In genomic region chr8:4584660-4585059, GRCm38 (mm10) we compare ENCODE assay signal across 22 mouse cellular contexts. TPM values are rescaled to one million over a fixed set of nuclear protein-coding genes. Genes with fewer than 3 reads are reported as not detected.
DNase-seq lines count a peak whose midpoint lies in the region; ATAC-seq lines count a peak whose summit lies in the region.
"Had no signal": no experiment of that assay in that cellular context is flagged by ENCODE, and none has a peak within 500 bp of the region (broad histone marks: within the 10 kb centered on the region; RNA-seq: fewer than 3 reads in every experiment).

No protein-coding gene starts in this region.

- H3K27ac ChIP-seq in intestine, embryonic 15.5 days = no peak overlapping the region
- H3K27ac ChIP-seq in intestine, embryonic 16.5 days (ENCODE audit: low read length) = no peak overlapping the region
- H3K27ac ChIP-seq: embryonic facial prominence, embryonic 13.5 days; embryonic facial prominence, embryonic 15.5 days; forebrain, embryonic 10.5 days; forebrain, embryonic 12.5 days had no signal

- ATAC-seq in intestine, embryonic 15.5 days = peak; percentile 75
- ATAC-seq in intestine, embryonic 16.5 days = peak; percentile 80
- no peak for ATAC-seq in inflammation-experienced regulatory T-cells, adult 6 months
- ATAC-seq: forebrain, embryonic 14.5 days; forebrain, embryonic 16.5 days had no signal

- H3K36me3 ChIP-seq in intestine, embryonic 15.5 days = no peaks in the 10 kb centered on the region
- no peaks in the 10 kb centered on the region for H3K36me3 ChIP-seq in intestine, embryonic 16.5 days (ENCODE audit: control insufficient read depth, insufficient read depth, low read length)
- H3K36me3 ChIP-seq: embryonic facial prominence, embryonic 13.5 days; embryonic facial prominence, embryonic 15.5 days; forebrain, embryonic 10.5 days; forebrain, embryonic 12.5 days had no signal

- no peak overlapping the region for H3K9ac ChIP-seq in intestine, embryonic 15.5 days
- no peak overlapping the region for H3K9ac ChIP-seq in intestine, embryonic 16.5 days (ENCODE audit: low read depth, low read length)
- H3K9ac ChIP-seq: embryonic facial prominence, embryonic 13.5 days; embryonic facial prominence, embryonic 15.5 days; forebrain, embryonic 12.5 days had no signal

- H3K4me2 ChIP-seq in intestine, embryonic 15.5 days (replicated peaks) = no peak overlapping the region
- no peak overlapping the region for H3K4me2 ChIP-seq in intestine, embryonic 16.5 days (ENCODE audit: low read depth, low read length)
- H3K4me2 ChIP-seq: embryonic facial prominence, embryonic 13.5 days; embryonic facial prominence, embryonic 15.5 days; forebrain, embryonic 12.5 days had no signal

- no peaks in the 10 kb centered on the region for H3K9me3 ChIP-seq in intestine, embryonic 15.5 days
- no peaks in the 10 kb centered on the region for H3K9me3 ChIP-seq in intestine, embryonic 16.5 days (ENCODE audit: control insufficient read depth, low read length)
- H3K9me3 ChIP-seq: embryonic facial prominence, embryonic 13.5 days; embryonic facial prominence, embryonic 15.5 days; forebrain, embryonic 10.5 days; forebrain, embryonic 12.5 days had no signal

- WGBS in intestine, embryonic 15.5 days = 66% methylated on average over 1 of the region's 1 CpGs
- WGBS in intestine, embryonic 16.5 days = 70% methylated on average over 1 of the region's 1 CpGs
- 28% methylated on average over 1 of the region's 1 CpGs for WGBS in large intestine, adult 2 months

- no peaks in the 10 kb centered on the region for H3K27me3 ChIP-seq in intestine, embryonic 15.5 days (replicated peaks)
- H3K27me3 ChIP-seq in intestine, embryonic 16.5 days (replicated peaks; ENCODE audit: control insufficient read depth, insufficient read depth, low read length) = no peaks in the 10 kb centered on the region
- H3K27me3 ChIP-seq: embryonic facial prominence, embryonic 13.5 days; embryonic facial prominence, embryonic 15.5 days; forebrain, embryonic 12.5 days had no signal

- no peak overlapping the region for H3K4me3 ChIP-seq in intestine, embryonic 15.5 days (replicated peaks)
- H3K4me3 ChIP-seq in intestine, embryonic 16.5 days (ENCODE audit: low read length) = no peak overlapping the region
- H3K4me3 ChIP-seq: embryonic facial prominence, embryonic 13.5 days; embryonic facial prominence, embryonic 15.5 days; erythroblast, embryonic 14.5 days; forebrain, embryonic 10.5 days; forebrain, embryonic 12.5 days had no signal

- H3K4me1 ChIP-seq in intestine, embryonic 15.5 days (replicated peaks) = no peaks in the 10 kb centered on the region
- no peaks in the 10 kb centered on the region for H3K4me1 ChIP-seq in intestine, embryonic 16.5 days (ENCODE audit: control insufficient read depth, insufficient read depth, low read length)
- H3K4me1 ChIP-seq: embryonic facial prominence, embryonic 13.5 days; embryonic facial prominence, embryonic 15.5 days; forebrain, embryonic 12.5 days had no signal

- peak; percentile 61 for DNase-seq in large intestine, adult 2 months (ENCODE audit: low read depth, low spot score)
- DNase-seq in gastrocnemius, postnatal 10 days = no peak
- DNase-seq: adrenal gland, adult 2 months; adrenal gland, postnatal 10 days; adrenal gland, postnatal 25 days; cerebellum, adult 11 months; cerebellum, adult 18-20 months; cerebellum, adult 8-10 months; cerebellum, adult 9-11 months; cerebellum, postnatal 14 days; cerebellum, postnatal 36 days; embryo, embryonic 11 days had no signal

RNA-seq across cellular contexts. Expression of gene Zfp958, which starts 28.3 kb away (rescaled TPM):
- polyA plus RNA-seq in intestine, embryonic 15.5 days (2015; fragmentation: Nextera tagmentation; extraction: Ambion mirVana) = 11.8 and 12.3 TPM in 2 replicates
- polyA plus RNA-seq in intestine, embryonic 16.5 days (2015; fragmentation: Nextera tagmentation; extraction: Ambion mirVana) = 10.9 and 11.1 TPM in 2 replicates
- 0.87 and 0.96 TPM in 2 replicates for polyA plus RNA-seq in large intestine, adult 2 months (2012; rRNA removed)
- 1 to 10 TPM; 7.1 to 8.8 TPM for total RNA-seq in gastrocnemius, postnatal 10 days (2021)
- 10 to 100 TPM; 15.0 to 21.7 (median 15.1) TPM for polyA plus RNA-seq in inflammation-experienced regulatory T-cells, adult 6 months (2017; shearing (Covaris generic))
- polyA plus RNA-seq: erythroblast, embryonic 14.5 days had no signal
